Mouse (Mus musculus) spleen, embryonic (tissue): Measurements from ENCODE around the gene Rex1bd.

ENCODE experiments used
- CTCF ChIA-PET: fragments of 350-600 bp; sonication (Branson Sonifier 250); formaldehyde crosslinking; loops from one replicate; lab custom pipeline; 2022; lab: Charles Lee

The Rex1bd gene

GRCm38 (mm10) chr8:70506328-70507026 lies at the start of gene Rex1bd:
Gene Rex1bd, minus strand, starts transcription at chr8:70506752.
- CTCF ChIA-PET: interaction anchor here (0.6 to 0.8 kb wide), 2 partner anchors 47 to 72 kb away, joined by 3 to 8 read pairs; no protein-coding TSS in a partner anchor

DNA sequence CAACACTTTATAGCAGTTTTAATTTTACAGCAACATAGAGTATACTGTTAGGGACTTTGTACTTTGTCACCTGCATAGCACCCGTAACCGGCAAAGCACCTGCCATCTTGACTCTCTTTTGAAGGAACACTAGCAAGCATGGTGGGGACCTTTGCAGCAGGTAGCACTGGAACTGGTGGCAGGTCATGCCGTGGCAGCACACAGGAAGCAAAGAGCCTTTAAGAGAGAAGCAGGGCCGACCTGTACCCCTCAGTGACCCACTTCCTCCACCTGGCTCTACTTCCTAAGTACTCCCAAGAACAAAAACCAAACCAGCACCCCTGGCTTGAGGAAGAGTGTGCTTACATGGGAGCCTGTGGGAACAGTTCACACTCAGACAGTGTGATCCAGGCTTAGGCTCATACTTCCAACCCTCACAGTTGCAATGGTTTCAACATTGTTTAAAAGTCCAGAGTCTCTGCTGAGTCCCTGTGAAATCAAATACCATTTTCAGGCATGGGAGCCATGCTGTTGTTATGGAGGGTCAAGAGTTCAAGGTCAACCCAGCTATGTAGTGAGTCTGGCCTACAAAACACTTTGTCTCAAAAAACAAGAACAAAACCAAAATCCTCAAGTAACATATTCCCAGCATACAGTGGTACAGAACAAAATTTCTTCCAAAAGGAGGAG lies 48.7 kb upstream of the Rex1bd start:
- CTCF ChIA-PET: no interaction called here

GRCm38 (mm10) chr8:70553740-70554139 lies 47.2 kb upstream of the Rex1bd start:
- CTCF ChIA-PET: no interaction called here

DNA sequence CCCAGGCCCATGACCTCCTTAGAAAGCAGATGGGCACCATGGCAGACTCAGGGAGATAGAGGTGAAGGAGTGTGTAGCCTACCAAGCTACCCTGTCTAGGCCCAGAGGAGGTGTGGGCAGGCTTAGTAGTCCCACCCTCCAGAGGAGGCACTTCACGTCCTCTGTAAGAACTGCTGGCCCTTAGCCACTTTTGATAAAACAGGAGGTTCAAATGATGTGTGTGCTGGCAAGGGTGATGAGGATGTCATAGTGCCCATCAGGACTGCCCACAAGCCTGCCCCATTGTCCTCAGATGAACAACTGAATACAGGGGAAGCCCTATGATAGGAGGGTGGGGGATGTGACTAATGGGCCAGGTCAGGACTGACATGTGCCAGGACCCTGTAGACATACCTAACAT lies 46.3 kb upstream of the Rex1bd start:
- CTCF ChIA-PET: interaction anchor here (0.8 kb wide), 1 partner anchor 26 kb away, joined by 3 read pairs; no protein-coding TSS in a partner anchor

DNA sequence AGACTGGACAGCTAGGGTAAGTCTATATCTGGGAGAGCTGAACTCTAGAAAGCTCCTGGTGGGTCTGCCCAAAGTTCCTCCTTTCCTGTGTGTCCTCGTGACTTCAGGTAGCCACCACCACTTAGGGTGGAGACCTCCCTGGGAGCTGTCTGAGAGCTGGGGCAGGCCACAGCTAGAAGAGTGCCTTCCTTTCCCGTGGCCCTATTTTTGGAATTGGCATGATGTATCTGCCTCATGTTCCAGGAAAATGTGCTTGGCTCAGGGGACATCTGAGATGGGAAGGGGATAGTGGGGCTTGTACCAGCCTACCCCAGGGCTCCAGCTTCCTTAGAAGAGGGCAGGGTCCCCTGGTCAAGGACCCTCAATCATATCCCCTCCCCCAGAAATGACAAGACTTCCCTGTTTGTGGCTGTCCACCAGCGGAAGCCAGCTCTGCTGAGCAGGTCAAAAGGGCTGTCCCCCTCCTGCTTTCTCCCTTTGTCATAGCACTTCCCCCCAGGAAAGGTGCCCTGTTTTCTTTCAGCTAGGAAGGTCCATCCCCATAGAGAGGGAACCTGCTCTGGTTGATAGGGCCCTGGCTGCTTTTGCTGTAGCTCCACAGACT lies 45.1 kb upstream of the Rex1bd start:
- CTCF ChIA-PET: interaction anchor here (0.6 kb wide), 1 partner anchor 23 kb away, joined by 8 read pairs; no protein-coding TSS in a partner anchor

DNA sequence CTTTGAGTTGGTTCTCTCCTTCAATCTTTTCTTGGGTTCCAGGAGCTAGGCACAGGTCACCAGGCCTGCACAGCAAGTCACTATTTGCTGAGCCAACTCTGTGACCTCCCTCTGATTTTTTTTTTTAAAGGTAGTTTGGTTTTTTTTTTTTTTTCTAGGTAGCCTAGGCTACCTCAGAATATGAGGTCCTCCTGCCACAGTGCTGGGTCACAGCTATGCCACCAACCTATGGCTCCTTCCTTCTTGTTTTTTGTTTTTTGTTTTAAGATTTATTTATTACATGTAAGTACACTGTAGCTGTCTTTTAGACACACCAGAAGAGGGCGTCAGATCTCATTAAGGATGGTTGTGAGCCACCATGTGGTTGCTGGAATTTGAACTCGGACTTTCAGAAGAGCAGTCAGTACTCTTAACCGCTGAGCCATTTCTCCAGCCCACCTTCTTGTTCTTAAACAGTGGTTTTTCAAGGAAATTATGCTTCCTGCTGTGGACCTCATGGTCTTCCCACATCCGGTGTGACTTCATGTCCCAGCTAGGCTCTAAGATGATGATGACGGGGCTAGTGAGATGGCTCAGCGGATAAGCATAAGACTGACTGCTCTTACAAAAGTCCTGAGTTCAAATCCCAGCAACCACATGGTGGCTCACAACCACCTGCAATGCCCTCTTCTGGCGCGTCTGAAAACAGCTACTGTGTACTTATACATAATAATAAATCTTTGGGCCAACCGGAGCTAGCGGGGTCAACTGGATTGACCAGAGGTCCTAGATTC lies 43.0 kb upstream of the Rex1bd start:
- CTCF ChIA-PET: interaction anchor here (0.5 to 0.7 kb wide), 3 partner anchors 18 to 253 kb away, joined by 3 to 4 read pairs (median 3); no protein-coding TSS in a partner anchor

DNA sequence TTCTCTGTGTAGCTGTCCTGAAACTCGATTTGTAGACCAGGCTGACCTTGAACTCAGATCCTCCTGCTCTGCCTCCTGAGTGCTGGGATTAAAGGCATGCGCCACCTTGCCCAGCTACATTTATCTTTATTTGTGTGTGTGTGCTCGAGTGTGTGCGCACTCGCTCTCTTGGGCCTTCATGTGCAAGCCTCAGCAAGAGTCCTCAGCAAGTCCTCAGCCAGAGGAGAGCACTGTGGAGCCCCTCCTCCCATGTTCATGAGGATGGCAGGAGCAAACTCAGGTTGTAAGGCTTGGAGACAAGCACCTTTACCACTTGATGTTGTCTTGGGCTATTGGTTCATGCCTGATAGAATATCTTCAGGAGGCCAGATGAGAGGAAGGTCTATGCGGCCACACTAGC lies 41.2 kb upstream of the Rex1bd start:
- CTCF ChIA-PET: interaction anchor here (0.6 kb wide), 1 partner anchor 11 kb away, joined by 3 read pairs; no protein-coding TSS in a partner anchor

DNA sequence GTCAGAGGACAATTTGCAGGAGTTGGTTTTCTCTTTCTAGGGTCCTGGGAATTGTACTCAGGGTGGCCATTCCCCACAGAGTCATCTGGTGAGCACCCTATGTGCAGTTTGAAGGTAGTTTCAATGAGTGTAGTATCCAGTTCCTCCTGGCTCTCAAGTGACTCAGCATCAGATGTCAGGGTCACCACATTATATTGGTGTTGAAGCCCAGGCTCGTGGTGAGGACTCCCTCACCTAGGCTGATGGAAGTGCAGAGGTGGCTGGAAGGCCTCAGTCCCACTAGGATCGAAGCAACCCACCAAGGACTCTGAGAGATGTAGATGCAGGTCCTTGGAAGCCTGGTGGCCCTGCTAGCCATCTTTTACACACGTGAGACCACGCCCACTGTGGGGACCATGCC lies 39.9 kb upstream of the Rex1bd start:
- CTCF ChIA-PET: no interaction called here

- CTCF ChIA-PET: interaction anchor here (0.7 kb wide), 1 partner anchor 64 kb away, joined by 5 read pairs; no protein-coding TSS in a partner anchor
Observed at GRCm38 (mm10) chr8:70544200-70544687, 37.7 kb upstream of the Rex1bd start.

GRCm38 (mm10) chr8:70541081-70541480 lies 34.5 kb upstream of the Rex1bd start:
- CTCF ChIA-PET: no interaction called here

DNA sequence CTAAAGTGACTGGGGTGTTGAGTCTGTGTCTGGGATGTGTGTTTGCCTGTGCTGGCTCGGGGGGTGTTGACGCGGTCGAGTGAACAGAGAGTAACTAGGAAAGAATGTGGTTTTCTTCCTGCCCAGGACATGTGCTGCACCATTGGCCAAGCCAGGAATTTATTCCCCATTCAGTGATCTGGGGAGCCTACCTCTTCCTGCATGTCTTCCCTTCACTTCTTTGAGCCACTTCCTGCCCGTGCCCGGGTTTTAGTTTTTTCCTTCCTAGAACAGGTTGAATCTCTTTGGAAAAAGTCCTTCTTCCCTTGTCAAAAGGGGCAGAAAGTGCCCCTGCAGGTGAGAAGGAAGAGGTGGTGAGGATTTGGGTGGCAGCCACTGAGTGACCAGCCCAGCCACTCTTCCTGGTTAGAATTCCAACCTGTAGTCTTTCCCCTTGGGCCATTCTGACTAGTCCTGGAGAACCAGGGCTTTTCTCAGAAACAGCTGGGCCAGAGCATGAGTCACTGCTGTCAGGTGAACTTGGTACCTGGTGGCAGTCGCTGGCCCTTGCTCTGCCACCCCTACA lies 34.0 kb upstream of the Rex1bd start:
- CTCF ChIA-PET: no interaction called here

DNA sequence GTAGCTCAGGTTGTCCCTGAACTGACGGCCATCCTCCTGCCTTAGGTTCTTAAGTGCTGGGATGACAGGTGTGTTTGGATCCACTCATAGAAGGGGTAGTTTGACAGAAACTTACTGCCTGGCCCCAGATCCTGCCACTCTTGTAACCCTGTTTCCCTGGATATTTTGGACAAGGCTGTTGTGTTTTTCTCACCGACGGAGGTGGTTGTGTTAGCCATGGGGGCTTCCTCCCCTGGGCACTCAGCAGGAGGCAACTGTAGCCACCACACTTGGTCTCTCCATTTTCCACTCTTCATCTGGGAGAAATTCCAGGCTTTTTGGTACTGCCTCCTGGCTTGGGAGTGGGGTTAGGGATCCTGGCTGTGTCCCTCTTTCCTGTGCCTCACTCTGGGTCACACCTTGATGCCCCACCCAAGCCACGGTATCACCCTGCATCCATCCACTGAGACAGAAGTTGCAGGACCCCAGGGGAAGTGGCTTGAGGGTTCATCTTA lies 33.5 kb upstream of the Rex1bd start:
- CTCF ChIA-PET: interaction anchor here (0.8 kb wide), 1 partner anchor 29 kb away, joined by 3 read pairs; no protein-coding TSS in a partner anchor

DNA sequence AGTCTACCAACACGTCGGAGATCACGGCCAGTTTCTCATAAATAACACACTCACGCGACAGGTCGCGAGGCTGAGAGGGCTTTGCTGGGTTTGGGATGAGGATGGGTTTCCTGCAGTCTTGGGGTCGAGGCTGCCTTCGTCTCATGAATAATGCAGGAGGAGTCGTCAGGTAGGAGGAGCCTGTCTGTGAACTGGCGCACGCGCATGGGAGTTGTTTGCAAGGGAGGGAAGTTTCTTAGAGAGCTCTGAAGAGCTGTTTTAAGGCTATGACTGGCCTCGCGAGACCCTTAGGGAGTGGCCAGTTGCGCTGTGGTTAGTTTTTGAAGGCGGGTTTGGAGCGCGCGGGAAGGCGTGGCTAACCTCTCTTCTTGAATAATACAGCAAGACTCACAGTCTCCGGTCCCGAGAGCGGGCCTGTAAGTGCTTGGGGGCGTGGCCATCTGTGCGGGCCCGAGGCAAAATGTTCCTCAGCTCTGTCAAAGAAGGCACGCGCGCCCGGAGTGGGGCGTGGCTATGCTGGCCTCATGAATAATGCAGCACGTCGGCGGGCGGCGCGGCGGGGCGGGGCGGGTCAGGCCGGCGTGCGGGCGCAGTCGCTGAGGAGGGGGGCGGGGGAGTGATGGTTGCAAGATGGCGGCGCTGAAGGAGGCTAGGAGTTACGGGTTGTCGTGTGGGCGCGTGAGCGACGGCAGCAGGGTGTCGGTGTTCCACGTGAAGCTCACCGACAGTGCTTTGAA lies 32.7 kb upstream of the Rex1bd start, which contains the start of gene Ell:
TSS of gene Ell (plus strand) at position 381 of the 737 bp plus-strand sequence.
- CTCF ChIA-PET: interaction anchor here (0.8 to 1.7 kb wide), 2 partner anchors 28 to 30 kb away, joined by 3 to 6 read pairs; no protein-coding TSS in a partner anchor

- CTCF ChIA-PET: interaction anchor here (1.7 kb wide), 1 partner anchor 29 kb away, joined by 6 read pairs; no protein-coding TSS in a partner anchor
Observed at GRCm38 (mm10) chr8:70538633-70539076, 32.1 kb upstream of the Rex1bd start.

DNA sequence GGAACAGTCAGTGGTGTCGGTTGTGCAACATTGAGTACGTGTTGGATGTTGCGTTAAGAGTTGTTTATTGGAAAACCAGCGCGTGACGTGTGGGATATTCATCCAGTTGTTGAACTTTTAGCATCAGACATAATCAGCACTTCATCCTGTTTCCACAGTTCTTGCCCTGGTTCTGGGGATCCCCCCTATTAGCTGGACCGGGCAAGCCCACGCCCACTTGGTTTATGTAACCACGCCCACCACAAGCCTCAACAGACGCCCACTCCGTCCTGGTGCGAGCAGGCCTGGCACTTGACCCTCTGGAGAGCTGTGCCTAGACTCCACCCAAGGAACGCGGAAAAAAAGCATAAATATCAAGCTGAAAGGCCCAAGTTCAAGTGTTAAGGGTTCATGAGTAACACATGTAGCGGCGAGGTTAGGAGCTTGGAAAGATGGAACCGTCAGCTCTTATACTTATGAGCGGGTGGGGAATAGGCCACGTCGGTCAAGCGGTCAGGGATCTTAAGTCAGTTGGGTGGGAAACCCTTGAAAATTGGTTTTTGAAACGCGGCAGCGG lies 31.6 kb upstream of the Rex1bd start:
- CTCF ChIA-PET: interaction anchor here (1.7 kb wide), 1 partner anchor 29 kb away, joined by 6 read pairs; no protein-coding TSS in a partner anchor

DNA sequence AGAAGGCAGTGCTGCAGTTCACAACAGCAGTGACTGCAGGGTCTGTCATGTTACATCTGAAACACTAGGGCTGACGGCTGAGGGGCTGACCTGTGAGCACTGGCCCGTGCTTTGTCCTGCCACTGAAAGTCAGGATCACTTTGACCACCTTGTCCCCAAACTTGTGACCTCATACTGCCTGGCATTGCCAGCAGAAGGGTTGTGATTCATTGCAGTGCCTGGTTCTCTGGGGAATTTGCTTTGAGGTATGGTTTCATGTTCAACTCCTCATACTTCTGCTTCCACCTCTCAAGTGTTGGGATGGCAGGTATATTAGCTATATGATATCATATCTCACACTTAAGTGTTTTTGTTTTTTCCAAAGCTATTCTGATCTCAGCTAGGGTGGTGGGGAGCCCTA lies 29.1 kb upstream of the Rex1bd start:
- CTCF ChIA-PET: no interaction called here

GRCm38 (mm10) chr8:70535221-70535620 lies 28.7 kb upstream of the Rex1bd start:
- CTCF ChIA-PET: no interaction called here

GRCm38 (mm10) chr8:70534281-70534680 lies 27.7 kb upstream of the Rex1bd start:
- CTCF ChIA-PET: no interaction called here

- CTCF ChIA-PET: interaction anchor here (0.7 kb wide), 1 partner anchor 38 kb away, joined by 11 read pairs; no protein-coding TSS in a partner anchor
Observed at GRCm38 (mm10) chr8:70530314-70530713, 23.8 kb upstream of the Rex1bd start.
